Mouse (Mus musculus) large intestine, adult 2 months (tissue): ENCODE results near the gene Zbtb2. TPM values are rescaled to one million over a fixed set of nuclear protein-coding genes. Genes with fewer than 3 reads are reported as not detected.
"Not testable (repeated sequence)": the region's sequence is repeated elsewhere in the genome, so short reads cannot be mapped to it uniquely, and the experiment has no call there.

Source experiments
- DNase-seq: peaks from one replicate; pipeline ENCODE4 v3.0.0-alpha.2; 2012; ENCODE audit warnings: low read depth, low spot score
- WGBS: fragments of 180-500 bp; shearing (Covaris S2); methylation state at CpG from one replicate; pipeline ENCODE4 v1.1.7; 2018; 5-methylcytosine and 5-hydroxymethylcytosine counted together
- polyA plus RNA-seq: library from polyadenylated mRNA; depleted of rRNA; stranded (reverse); fragments of >200 nt; gene quantifications from 2 replicates; pipeline ENCODE4 v1.2.3, GENCODE M21; 2012; rRNA removed

The Zbtb2 gene
- 4.5 and 6.7 TPM in 2 replicates for polyA plus RNA-seq

DNA sequence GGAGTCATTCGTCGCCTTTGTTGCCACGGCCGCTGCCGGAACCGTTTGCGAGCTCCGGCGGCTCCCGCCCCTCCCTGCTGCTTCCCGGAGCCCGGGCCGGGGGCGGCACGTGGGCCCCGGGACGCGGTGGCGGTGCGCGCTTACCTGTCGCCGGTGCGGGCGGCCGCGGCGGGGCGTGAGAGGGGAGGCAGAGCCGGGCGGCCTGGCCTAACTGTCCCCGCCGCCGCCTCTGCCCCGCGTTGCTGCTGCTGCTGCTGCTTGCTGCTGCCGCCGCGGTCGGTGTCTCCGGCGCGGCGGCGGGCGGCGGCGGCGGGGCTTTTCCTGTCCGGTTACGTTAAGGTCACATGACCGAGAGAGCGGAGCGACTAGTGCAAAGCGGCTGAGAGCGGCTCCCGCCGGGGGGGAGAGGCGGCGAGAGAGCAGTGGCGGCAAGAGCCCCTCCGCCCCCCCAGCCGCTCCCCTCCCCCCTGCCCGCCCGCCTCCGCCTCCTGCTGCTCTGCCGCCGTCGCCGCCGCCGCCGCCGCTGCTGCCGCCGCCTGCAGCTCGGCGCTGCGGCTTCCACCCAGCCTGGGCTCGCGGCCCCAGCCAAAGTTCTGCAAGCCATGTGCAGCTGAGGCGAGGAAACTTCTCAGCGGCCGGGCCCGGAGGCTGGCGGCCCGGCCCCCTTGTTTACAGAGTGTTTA lies at the start of gene Zbtb2:
Zbtb2 (minus strand) TSS at position 408 of the 683 bp plus-strand sequence.
- DNase-seq = no peak
- 1% methylated on average over 70 of the region's 87 CpGs for WGBS

DNA sequence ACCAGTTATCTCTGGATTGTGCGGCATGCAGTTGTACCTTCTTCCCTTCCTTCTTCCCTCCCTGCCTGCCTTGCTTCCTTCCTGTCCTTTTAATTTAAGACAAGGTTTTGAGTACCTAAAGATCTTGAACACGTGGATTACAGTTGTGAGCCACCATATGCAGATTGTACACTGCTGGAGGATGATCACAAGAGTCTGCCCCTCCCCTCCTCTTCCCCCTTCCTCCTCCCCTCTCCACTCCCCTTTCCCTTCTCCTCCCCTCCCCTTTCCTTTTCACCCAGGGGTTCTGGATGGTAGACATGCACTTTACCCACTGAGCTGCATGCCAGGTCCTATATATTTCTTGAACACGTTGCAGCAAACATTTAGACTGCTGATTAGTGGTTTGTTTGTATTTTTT lies 47.5 kb upstream of the Zbtb2 start:
- 77% methylated on average over 3 of the region's 3 CpGs for WGBS

DNA sequence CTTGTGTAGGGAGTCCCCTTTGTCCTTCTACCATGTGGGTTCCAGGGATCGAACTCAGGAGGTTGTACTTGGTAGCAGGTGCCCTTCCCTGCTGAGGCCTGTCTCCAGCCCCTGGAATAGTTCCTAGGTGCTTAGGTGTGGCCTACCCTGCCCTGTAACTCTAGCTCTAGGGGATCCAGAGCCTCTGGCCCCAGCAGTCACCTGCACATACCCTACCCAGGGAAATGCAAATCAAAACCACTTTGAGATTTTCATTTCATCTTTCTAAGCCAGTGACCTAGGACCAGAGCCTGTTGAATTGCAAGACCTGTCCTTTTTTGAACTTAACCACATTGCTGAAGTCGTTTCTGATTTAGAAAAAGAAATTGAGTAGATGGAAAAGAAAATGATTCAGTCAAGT lies 46.0 kb upstream of the Zbtb2 start:
- WGBS = 81% methylated on average over 2 of the region's 2 CpGs
- not testable (repeated sequence) for DNase-seq

More for the DNA sequence above, 47.5 kb upstream of the Zbtb2 start:
- DNase-seq = no peak

- 7% methylated on average over 19 of the region's 19 CpGs for WGBS
Observed at GRCm38 (mm10) chr10:4432996-4433755, 45.3 kb upstream of the Zbtb2 start.

DNA sequence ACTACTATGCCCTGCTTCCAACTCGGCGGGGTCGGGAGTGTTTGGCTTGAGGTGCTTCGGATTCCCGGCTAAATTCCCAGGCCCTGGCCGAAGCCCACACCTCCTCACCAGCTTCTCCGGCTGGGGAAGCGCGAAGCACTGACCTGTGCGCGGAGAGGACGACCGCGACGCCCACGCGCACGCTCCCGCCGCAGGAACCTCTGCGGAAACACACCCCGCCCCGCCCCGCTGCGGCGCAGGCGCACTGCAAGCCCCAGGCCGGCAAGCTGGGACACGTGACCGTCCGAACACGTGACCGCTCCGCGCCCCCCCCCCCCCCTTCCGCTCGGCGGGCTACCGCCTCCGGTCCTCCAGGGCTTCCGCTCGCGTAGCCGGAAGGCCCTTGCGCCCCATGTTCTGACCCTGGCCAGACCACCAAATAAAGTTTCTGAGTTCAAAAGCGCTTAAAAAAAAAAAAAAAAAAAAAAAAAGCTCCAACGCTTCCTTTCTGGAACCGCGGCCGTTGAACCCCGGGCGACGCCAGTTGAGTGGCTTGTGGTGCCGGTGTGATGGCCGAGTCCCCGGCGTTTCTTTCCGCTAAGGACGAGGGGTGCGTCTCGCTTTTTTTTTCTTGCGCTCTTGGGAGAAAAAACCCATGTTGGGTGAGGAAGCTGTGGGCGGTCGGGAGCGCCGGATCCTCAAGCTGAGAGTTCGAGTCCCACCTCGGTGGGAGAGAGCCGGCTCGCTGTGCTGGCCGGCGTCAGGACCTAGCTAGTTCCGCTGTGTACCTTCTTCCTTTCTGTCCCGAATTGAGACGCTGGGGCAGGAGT lies 44.4 kb upstream of the Zbtb2 start, which contains the start of the genes Rmnd1 and Armt1:
Rmnd1 (minus strand) TSS at position 266 of the 809 bp plus-strand sequence.
Armt1 (plus strand) TSS at position 345 of the 809 bp plus-strand sequence.
- under 1% methylated on average over 74 of the region's 75 CpGs for WGBS
- peak; percentile 73 for DNase-seq

More at GRCm38 (mm10) chr10:4432996-4433755, 45.3 kb upstream of the Zbtb2 start:
- no peak for DNase-seq

DNA sequence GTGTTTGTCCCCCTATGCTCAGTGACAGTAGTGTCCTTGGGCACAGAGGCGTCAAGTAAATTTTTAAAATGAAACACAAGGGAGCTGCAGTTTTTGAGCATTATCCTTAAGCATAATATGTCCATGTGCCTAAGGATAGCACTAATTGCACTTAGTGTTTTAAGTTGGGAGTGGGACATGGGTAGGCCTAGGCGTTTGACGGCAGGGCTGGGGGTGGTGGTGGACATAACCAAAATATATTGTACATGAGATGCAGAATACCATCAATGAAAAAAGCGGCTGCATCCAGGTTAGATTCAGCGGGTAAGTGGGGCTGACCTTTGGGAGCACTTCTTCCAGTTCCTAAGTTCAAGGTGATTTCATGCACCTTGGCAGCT lies 43.8 kb upstream of the Zbtb2 start:
- 7% methylated on average over 5 of the region's 5 CpGs for WGBS

DNA sequence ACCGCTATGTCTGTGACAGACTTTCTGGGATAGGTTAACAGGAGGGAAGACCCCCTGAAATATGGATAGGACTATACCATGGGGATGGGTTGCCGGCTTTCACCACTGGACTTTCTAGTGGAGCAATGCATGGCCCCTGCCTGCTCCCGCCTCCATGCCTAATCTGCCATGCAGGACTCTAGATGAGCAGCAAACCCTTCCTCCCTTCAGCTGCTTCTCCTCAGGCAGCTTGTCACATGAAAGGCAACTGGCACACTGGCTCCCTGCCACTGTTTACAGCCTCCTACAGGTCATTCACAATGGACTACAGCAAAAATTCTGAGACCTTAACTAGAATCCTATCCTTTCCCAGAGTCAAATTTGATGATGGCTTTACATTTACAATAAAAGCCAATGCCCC lies 42.9 kb upstream of the Zbtb2 start:
- 87% methylated on average over 3 of the region's 3 CpGs for WGBS
- DNase-seq = no peak

More for the DNA sequence above, 43.8 kb upstream of the Zbtb2 start:
- no peak for DNase-seq

- whole genome bisulfite sequencing = 78% methylated on average over 8 of the region's 8 CpGs
- no peak for DNase-seq
Observed at GRCm38 (mm10) chr10:4430399-4430798, 42.5 kb upstream of the Zbtb2 start.

GRCm38 (mm10) chr10:4425245-4425644 lies 37.3 kb upstream of the Zbtb2 start:
- 67% methylated on average over 8 of the region's 8 CpGs for WGBS
- no peak for DNase-seq

DNA sequence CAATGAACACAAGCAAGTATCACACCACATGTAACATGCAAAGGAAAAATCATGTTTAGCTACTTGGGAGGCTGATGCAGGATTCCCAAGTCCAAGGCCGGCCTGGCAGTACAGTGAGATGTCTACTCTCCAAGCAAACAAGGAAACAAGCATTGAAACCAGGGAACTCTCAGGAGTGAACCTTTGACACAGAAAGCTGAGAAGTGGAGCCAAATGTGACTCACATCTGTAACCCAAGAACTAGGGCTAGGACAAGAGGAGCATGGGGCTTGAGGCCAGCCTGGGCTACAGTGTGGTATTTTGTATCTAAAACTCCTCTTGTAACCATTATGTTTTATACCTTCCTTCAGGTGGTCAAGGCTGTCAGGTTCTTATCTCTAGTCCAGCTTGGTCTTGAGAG lies 19.3 kb upstream of the Zbtb2 start:
- 43% methylated on average over 1 of the region's 1 CpGs for WGBS
- no peak for DNase-seq

GRCm38 (mm10) chr10:4405511-4405910 lies 17.6 kb upstream of the Zbtb2 start:
- WGBS = 81% methylated on average over 5 of the region's 5 CpGs
- DNase-seq = no peak

- no peak for DNase-seq
- WGBS = 55% methylated on average over 5 of the region's 5 CpGs
Observed at GRCm38 (mm10) chr10:4404895-4405491, 17.1 kb upstream of the Zbtb2 start.

- no peak for DNase-seq
- whole genome bisulfite sequencing = 83% methylated on average over 5 of the region's 5 CpGs
Observed at GRCm38 (mm10) chr10:4398058-4398457, 10.2 kb upstream of the Zbtb2 start.

DNA sequence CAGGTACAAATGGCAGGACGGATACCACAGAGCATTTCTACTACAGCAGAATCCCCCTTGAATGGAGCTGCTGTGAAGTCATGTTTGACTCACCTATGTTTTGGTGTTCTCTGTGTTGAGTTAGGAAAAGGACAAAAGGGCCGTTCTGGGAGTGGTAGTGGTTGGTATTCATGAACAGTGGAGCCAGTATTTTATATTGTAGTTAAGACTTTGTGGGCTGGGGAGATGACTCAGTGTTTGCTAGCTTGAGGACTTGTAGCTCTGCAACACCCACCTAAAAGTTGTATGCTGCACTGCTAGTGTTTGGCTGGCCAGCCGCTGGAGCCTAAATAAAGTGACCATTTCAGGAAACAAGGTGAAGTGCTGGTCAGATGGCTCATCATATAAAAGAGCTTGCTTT lies 7.4 kb upstream of the Zbtb2 start:
- no peak for DNase-seq
- WGBS = 50% methylated on average over 3 of the region's 3 CpGs

GRCm38 (mm10) chr10:4391851-4392250 lies 3.9 kb upstream of the Zbtb2 start:
- WGBS = 14% methylated on average over 6 of the region's 6 CpGs
- DNase-seq = no peak

GRCm38 (mm10) chr10:4391076-4391475 lies 3.2 kb upstream of the Zbtb2 start:
- WGBS = 53% methylated on average over 5 of the region's 5 CpGs
- DNase-seq = no peak

DNA sequence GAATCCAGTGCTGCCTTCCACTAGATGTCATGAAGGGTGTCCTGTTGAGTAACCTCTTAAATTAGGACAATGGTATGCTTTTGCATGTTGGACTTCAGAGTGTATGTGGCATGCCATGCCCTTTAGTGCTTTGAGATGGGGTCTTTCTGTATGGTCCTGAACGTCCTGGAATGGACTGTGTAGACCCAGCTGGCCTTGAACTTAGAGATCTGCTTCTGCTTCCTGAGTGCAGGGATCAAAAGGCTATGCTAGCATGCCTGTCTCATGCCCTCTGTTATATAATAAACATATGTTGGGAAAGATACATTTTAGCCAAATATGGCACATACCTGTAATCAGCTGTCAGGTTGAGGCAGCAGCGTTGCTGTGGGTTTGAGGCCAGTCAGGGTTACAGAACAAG lies 2.6 kb upstream of the Zbtb2 start:
- 61% methylated on average over 2 of the region's 2 CpGs for WGBS
- no peak for DNase-seq

GRCm38 (mm10) chr10:4389461-4390112 lies 1.7 kb upstream of the Zbtb2 start:
- WGBS = 46% methylated on average over 5 of the region's 5 CpGs
- no peak for DNase-seq

- 8% methylated on average over 10 of the region's 10 CpGs for WGBS
- DNase-seq = no peak
Observed at GRCm38 (mm10) chr10:4389036-4389435, 1.1 kb upstream of the Zbtb2 start.
